Mouse (Mus musculus) right cerebral cortex, postnatal 10 days (tissue): ENCODE measurements around the gene Fgf8.
A peak's percentile ranks its signal among the peaks of the same experiment; 100 is the strongest.

ENCODE experiments used
- DNase-seq, 2 experiments: peaks; one replicate each; pipeline ENCODE4 v3.0.0; 2021; ENCODE audit warnings: low spot score in 2 of 2

The Fgf8 gene

GRCm38 (mm10) chr19:45748691-45749242 lies 6.1 kb upstream of the Fgf8 start:
- peak in 1 of 2 experiments; percentile 31 for DNase-seq

- no peak for DNase-seq
Measured at GRCm38 (mm10) chr19:45748206-45748605, 5.5 kb upstream of the Fgf8 start.

- peak; percentile 90 to 91 for DNase-seq
Measured at GRCm38 (mm10) chr19:45747028-45747867, 4.5 kb upstream of the Fgf8 start.

- DNase-seq = peak; percentile 76 to 80
Measured at GRCm38 (mm10) chr19:45746153-45747020, 3.7 kb upstream of the Fgf8 start.

- DNase-seq = no peak
Measured at GRCm38 (mm10) chr19:45745344-45746152, 2.8 kb upstream of the Fgf8 start.

- no peak for DNase-seq
Measured at GRCm38 (mm10) chr19:45743619-45744018, 904 bp upstream of the Fgf8 start.

GRCm38 (mm10) chr19:45742984-45743575 lies 365 bp upstream of the Fgf8 start:
- DNase-seq = no peak

GRCm38 (mm10) chr19:45741431-45742217 lies 1.1 kb downstream of the Fgf8 start:
- DNase-seq = no peak

GRCm38 (mm10) chr19:45740817-45741216 lies 1.9 kb downstream of the Fgf8 start:
- DNase-seq = no peak

GRCm38 (mm10) chr19:45740233-45740632 lies 2.5 kb downstream of the Fgf8 start:
- DNase-seq = no peak

- no peak for DNase-seq
Measured at GRCm38 (mm10) chr19:45738521-45738920, 4.2 kb downstream of the Fgf8 start.

GRCm38 (mm10) chr19:45737846-45738484 lies 4.8 kb downstream of the Fgf8 start:
- DNase-seq = no peak

- DNase-seq = no peak
Measured at GRCm38 (mm10) chr19:45737208-45737845, 5.4 kb downstream of the Fgf8 start.

GRCm38 (mm10) chr19:45736855-45737207 lies 5.9 kb downstream of the Fgf8 start:
- DNase-seq = peak in 1 of 2 experiments; percentile 46

- no peak for DNase-seq
Measured at GRCm38 (mm10) chr19:45736241-45736640, 6.5 kb downstream of the Fgf8 start.

GRCm38 (mm10) chr19:45734762-45735161 lies 8.0 kb downstream of the Fgf8 start:
- no peak for DNase-seq

GRCm38 (mm10) chr19:45734191-45734590 lies 8.5 kb downstream of the Fgf8 start:
- no peak for DNase-seq

- DNase-seq = no peak
Measured at GRCm38 (mm10) chr19:45733564-45733963, 9.2 kb downstream of the Fgf8 start.

- DNase-seq = no peak
Measured at GRCm38 (mm10) chr19:45731658-45732057, 11.1 kb downstream of the Fgf8 start.
